Mouse (Mus musculus) B cell, adult 62 days (primary cell): ENCODE data around the gene Trpc1. TPM values are rescaled to one million over a fixed set of nuclear protein-coding genes. Genes with fewer than 3 reads are reported as not detected.

Experiments used
- total RNA-seq: library from RNA; stranded (reverse); gene quantifications from 4 replicates; pipeline ENCODE4 v1.2.4, GENCODE M21; 2023

Gene Trpc1
- 0.77 to 2.6 TPM (median 1.1 TPM) in 3 of 4 replicates, not detected in the other for total RNA-seq

DNA sequence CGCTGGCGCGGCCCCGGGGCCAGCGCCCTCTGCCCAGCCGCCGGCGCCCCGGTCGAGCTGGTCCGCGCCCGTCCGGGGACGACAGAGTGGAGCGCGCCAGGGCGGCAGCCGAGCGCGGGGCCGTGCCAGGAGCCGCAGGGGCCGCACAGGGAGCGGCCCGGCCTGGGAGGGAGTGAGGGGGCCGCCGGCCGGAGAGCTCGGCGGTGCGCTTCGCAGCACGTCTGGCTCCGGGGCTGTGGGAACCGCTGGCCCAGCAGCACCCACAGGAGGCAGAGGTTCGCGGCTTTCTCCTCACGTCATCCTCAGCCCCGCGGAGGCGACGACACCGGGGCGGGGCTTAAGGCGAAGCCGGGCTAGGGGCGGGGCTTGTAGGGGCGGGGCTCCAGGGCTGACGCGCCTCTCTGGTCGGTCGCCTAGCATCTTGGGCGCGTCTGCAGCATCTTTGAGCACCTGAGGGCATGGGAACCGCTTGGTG, at the start of gene Trpc1:
TSS of gene Trpc1 (minus strand) at position 339 of the 475 bp plus-strand sequence.

Other genes with a start within 250 kb of the Trpc1 start
- 101 to 114 TPM (median 108 TPM) in 4 replicates for gene U2surp, start 238.4 kb downstream of the Trpc1 start, total RNA-seq
- 0.20 to 0.36 TPM (median 0.26 TPM) in 4 replicates for gene Paqr9, start 190.7 kb downstream of the Trpc1 start, total RNA-seq
- gene Pcolce2, start 112.8 kb downstream of the Trpc1 start, total RNA-seq: 0.35 to 0.66 TPM in 2 of 4 replicates, not detected in the others
- 0.80 to 1.1 TPM (median 0.96 TPM) in 4 replicates for gene Pls1, start 94.9 kb upstream of the Trpc1 start, total RNA-seq
- gene Atr, start 107.2 kb upstream of the Trpc1 start, total RNA-seq: 32.5 to 34.2 TPM (median 33.1 TPM) in 4 replicates
- 47.4 to 57.9 TPM (median 52.8 TPM) in 4 replicates for gene Xrn1, start 204.4 kb upstream of the Trpc1 start, total RNA-seq